Mouse (Mus musculus): Measurements from ENCODE around the gene Tnni1. TPM values are rescaled to one million over a fixed set of nuclear protein-coding genes. Genes with fewer than 3 reads are reported as not detected.

Tnni1 gene
- total and polyA plus RNA-seq, 2 experiments = 0.46 TPM; not detected in 1

- 65% methylated on average over 6 of the region's 6 CpGs for WGBS
- TF ChIP-seq CTCF (IDR thresholded peaks at IDR 0.05; ENCODE audit: low read depth, low read length) (no peak), POLR2A (IDR thresholded peaks at IDR 0.05; ENCODE audit: extremely low read depth, insufficient read depth, low read length) (no peak)
- Histone ChIP-seq H3K36me3 (ENCODE audit: control insufficient read depth, insufficient read depth, low read length) (no peaks in the 10 kb centered on the region), H3K79me2 (ENCODE audit: control insufficient read depth, insufficient read depth, low read length) (no peaks in the 10 kb centered on the region), H3K27ac (replicated peaks; ENCODE audit: insufficient read depth, low read depth, low read length) (no peak overlapping the region), H3K4me1 (ENCODE audit: control insufficient read depth, insufficient read depth, low read length) (no peaks in the 10 kb centered on the region), H3K4me3 (ENCODE audit: insufficient read depth, low read depth, low read length) (no peak overlapping the region), H3K27me3 (ENCODE audit: control insufficient read depth, insufficient read depth, low read length) (no peaks in the 10 kb centered on the region), H3K9ac (ENCODE audit: low read depth, low read length) (no peak overlapping the region)
- no peak for DNase-seq (ENCODE audit: extremely low read depth, low read depth, low spot score)
Measured at GRCm38 (mm10) chr1:135844481-135844880, 65.2 kb downstream of the Tnni1 start.

DNA sequence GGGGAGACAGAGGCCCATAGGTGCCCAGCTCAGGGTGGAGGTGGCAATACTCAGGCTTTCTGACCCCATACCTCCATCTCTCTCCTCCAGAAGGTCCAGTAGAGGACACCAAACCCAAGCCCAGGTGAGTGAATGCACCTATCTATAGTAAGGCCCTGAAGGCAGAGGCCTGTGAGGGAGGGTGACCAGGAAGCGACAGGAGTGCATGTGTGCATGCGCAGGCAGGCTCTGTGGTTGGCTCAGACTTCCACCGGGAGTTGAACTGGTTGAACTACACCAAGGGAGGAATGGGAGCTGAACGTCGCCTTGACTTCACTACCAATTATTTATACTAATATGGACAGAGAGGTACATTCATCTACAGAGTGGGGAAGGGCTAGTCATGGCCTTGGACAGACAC is 67.4 kb downstream of the Tnni1 start:
- Histone ChIP-seq H3K79me2 (ENCODE audit: control insufficient read depth, insufficient read depth, low read length) (no peaks in the 10 kb centered on the region), H3K36me3 (ENCODE audit: control insufficient read depth, insufficient read depth, low read length) (no peaks in the 10 kb centered on the region), H3K4me1 (ENCODE audit: control insufficient read depth, insufficient read depth, low read length) (no peaks in the 10 kb centered on the region), H3K27ac (replicated peaks; ENCODE audit: insufficient read depth, low read depth, low read length) (no peak overlapping the region), H3K9ac (ENCODE audit: low read depth, low read length) (no peak overlapping the region), H3K27me3 (ENCODE audit: control insufficient read depth, insufficient read depth, low read length) (no peaks in the 10 kb centered on the region), H3K4me3 (ENCODE audit: insufficient read depth, low read depth, low read length) (no peak overlapping the region)
- DNase-seq (ENCODE audit: extremely low read depth, low read depth, low spot score) = no peak
- TF ChIP-seq POLR2A (IDR thresholded peaks at IDR 0.05; ENCODE audit: extremely low read depth, insufficient read depth, low read length) (no peak), CTCF (IDR thresholded peaks at IDR 0.05; ENCODE audit: low read depth, low read length) (no peak)
- 90% methylated on average over 5 of the region's 5 CpGs for WGBS

GRCm38 (mm10) chr1:135847139-135847562 is 67.9 kb downstream of the Tnni1 start:
- Histone ChIP-seq H3K4me1 (ENCODE audit: control insufficient read depth, insufficient read depth, low read length) (no peaks in the 10 kb centered on the region), H3K27ac (replicated peaks; ENCODE audit: insufficient read depth, low read depth, low read length) (no peak overlapping the region), H3K4me3 (ENCODE audit: insufficient read depth, low read depth, low read length) (no peak overlapping the region), H3K9ac (ENCODE audit: low read depth, low read length) (no peak overlapping the region), H3K36me3 (ENCODE audit: control insufficient read depth, insufficient read depth, low read length) (no peaks in the 10 kb centered on the region), H3K27me3 (ENCODE audit: control insufficient read depth, insufficient read depth, low read length) (no peaks in the 10 kb centered on the region), H3K79me2 (ENCODE audit: control insufficient read depth, insufficient read depth, low read length) (no peaks in the 10 kb centered on the region)
- TF ChIP-seq CTCF (IDR thresholded peaks at IDR 0.05; ENCODE audit: low read depth, low read length) (peak; percentile 62), POLR2A (IDR thresholded peaks at IDR 0.05; ENCODE audit: extremely low read depth, insufficient read depth, low read length) (no peak)
- DNase-seq (ENCODE audit: extremely low read depth, low read depth, low spot score) = peak; percentile 30
- 37% methylated on average over 6 of the region's 6 CpGs for WGBS

- Histone ChIP-seq H3K27ac (replicated peaks; ENCODE audit: insufficient read depth, low read depth, low read length) (no peak overlapping the region), H3K36me3 (ENCODE audit: control insufficient read depth, insufficient read depth, low read length) (no peaks in the 10 kb centered on the region), H3K79me2 (ENCODE audit: control insufficient read depth, insufficient read depth, low read length) (no peaks in the 10 kb centered on the region), H3K27me3 (ENCODE audit: control insufficient read depth, insufficient read depth, low read length) (no peaks in the 10 kb centered on the region), H3K9ac (ENCODE audit: low read depth, low read length) (no peak overlapping the region), H3K4me1 (ENCODE audit: control insufficient read depth, insufficient read depth, low read length) (no peaks in the 10 kb centered on the region), H3K4me3 (ENCODE audit: insufficient read depth, low read depth, low read length) (no peak overlapping the region)
- no peak for TF ChIP-seq CTCF (IDR thresholded peaks at IDR 0.05; ENCODE audit: low read depth, low read length)
- TF ChIP-seq POLR2A (IDR thresholded peaks at IDR 0.05; ENCODE audit: extremely low read depth, insufficient read depth, low read length) = no peak
- no peak for DNase-seq (ENCODE audit: extremely low read depth, low read depth, low spot score)
- WGBS = 63% methylated on average over 17 of the region's 17 CpGs
Measured at GRCm38 (mm10) chr1:135847611-135848351, 68.5 kb downstream of the Tnni1 start.

GRCm38 (mm10) chr1:135850722-135851512 is 71.7 kb downstream of the Tnni1 start:
- Histone ChIP-seq H3K4me1 (ENCODE audit: control insufficient read depth, insufficient read depth, low read length) (peaks cover 2% of the 10 kb centered on the region; the same call in 1 of the 2 replicates), H3K27ac (replicated peaks; ENCODE audit: insufficient read depth, low read depth, low read length) (no peak overlapping the region), H3K27me3 (ENCODE audit: control insufficient read depth, insufficient read depth, low read length) (no peaks in the 10 kb centered on the region), H3K9ac (ENCODE audit: low read depth, low read length) (no peak overlapping the region), H3K79me2 (ENCODE audit: control insufficient read depth, insufficient read depth, low read length) (no peaks in the 10 kb centered on the region), H3K36me3 (ENCODE audit: control insufficient read depth, insufficient read depth, low read length) (no peaks in the 10 kb centered on the region), H3K4me3 (ENCODE audit: insufficient read depth, low read depth, low read length) (no peak overlapping the region)
- TF ChIP-seq POLR2A (IDR thresholded peaks at IDR 0.05; ENCODE audit: extremely low read depth, insufficient read depth, low read length) = no peak
- peak; percentile 74 for TF ChIP-seq CTCF (IDR thresholded peaks at IDR 0.05; ENCODE audit: low read depth, low read length)
- WGBS = 71% methylated on average over 12 of the region's 12 CpGs
- peak; percentile 37 for DNase-seq (ENCODE audit: extremely low read depth, low read depth, low spot score)
